Mouse (Mus musculus): Measurements from ENCODE around the gene Cd200r2. TPM values are rescaled to one million over a fixed set of nuclear protein-coding genes. Genes with fewer than 3 reads are reported as not detected.
"Not testable (repeated sequence)": the region's sequence is repeated elsewhere in the genome, so short reads cannot be mapped to it uniquely, and the experiment has no call there.

The Cd200r2 gene
- total RNA-seq (2014; rRNA removed) (not detected in 2 replicates), polyA plus RNA-seq (2015; fragmentation: Nextera tagmentation; extraction: Ambion mirVana) (not detected in 2 replicates)

DNA sequence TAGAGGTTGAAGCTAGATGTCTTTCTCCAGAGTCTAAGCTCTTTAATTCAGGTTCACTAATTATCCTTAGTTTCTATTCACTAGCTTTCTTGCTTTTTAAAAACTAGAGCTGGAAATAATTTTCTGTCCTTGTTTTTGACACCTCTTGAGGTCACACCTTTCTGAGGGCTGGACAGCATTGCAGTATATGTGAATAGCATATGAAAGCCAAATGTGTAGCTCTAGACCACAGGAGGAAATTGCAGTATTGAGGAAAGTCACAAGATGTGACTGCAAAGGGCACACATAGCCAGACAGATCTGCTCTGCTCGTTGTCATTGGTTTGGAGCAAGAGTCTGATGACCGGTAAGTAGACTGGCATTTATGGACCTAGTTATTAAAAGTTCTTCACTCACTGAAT, at the start of gene Cd200r2:
Gene Cd200r2, plus strand, starts transcription at position 301 of the 400 bp plus-strand sequence.
- H3K27me3 ChIP-seq (ENCODE audit: insufficient read depth, low read length): no peaks in the 10 kb centered on the region
- H3K36me3 ChIP-seq (ENCODE audit: insufficient read depth): no peaks in the 10 kb centered on the region
- no peak within 1 kb of the TSS for H3K9ac ChIP-seq
- H3K9me3 ChIP-seq (ENCODE audit: low read length): no peaks in the 10 kb centered on the region
- H3K4me2 ChIP-seq (ENCODE audit: low read depth): no peak within 1 kb of the TSS
- 88% methylated on average over 2 of the region's 2 CpGs for WGBS
- H3K4me3 ChIP-seq (ENCODE audit: low read depth, low read length): no peak within 1 kb of the TSS
- ATAC-seq: no peak
- no peaks in the 10 kb centered on the region for H3K4me1 ChIP-seq (ENCODE audit: insufficient read depth)
- no peak within 1 kb of the TSS for H3K27ac ChIP-seq (ENCODE audit: low read depth, low read length)
- no peak for TF ChIP-seq CTCF (IDR thresholded peaks at IDR 0.05; ENCODE audit: low read depth)
- no peak for DNase-seq

DNA sequence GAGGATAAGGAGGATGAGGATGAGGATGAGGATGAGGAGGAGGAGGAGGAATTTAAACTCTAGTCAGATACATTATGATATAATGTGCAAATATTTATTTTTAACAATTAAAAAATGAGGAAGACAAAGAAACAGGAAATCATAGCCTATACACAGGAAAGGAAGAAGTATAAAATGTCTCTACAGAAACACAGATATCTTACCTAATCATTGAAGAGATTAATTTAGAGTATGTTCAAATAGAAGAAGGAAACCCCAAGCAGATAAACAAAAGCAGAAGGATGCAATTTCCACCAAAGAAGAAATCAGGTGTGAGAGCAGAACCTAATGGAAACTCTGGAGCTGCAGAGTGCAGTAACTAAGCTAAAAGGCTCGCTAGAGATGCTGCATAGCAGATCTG, 48.9 kb upstream of the Cd200r2 start:
- WGBS: 54% methylated on average over 1 of the region's 1 CpGs
- H3K4me2 ChIP-seq (ENCODE audit: low read depth): no peak overlapping the region

DNA sequence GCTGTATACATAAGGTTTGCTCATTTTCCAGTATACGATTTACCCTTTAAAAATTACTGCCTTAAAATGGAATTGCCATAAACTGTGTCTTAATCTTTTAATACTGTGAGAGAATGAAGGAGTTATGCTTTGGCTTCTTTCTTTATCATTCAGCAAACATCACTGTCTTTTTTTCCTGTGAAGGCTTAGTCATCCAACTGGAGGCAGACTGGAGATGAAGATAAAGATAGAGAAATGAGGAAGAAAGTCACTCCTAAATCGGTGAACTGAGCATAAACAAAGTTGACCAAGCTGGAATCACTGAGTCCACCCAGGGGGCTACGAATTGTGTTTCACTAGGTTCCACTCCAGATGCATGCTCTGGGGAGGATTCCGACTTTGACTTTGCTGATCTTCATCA, 46.4 kb upstream of the Cd200r2 start:
- H3K4me3 ChIP-seq (ENCODE audit: low read depth, low read length): no peak overlapping the region
- 89% methylated on average over 4 of the region's 4 CpGs for WGBS
- no peak overlapping the region for H3K9ac ChIP-seq
- TF ChIP-seq CTCF (IDR thresholded peaks at IDR 0.05; ENCODE audit: low read depth): no peak
- H3K4me2 ChIP-seq (ENCODE audit: low read depth): no peak overlapping the region
- no peak for DNase-seq
- no peak for ATAC-seq
- H3K27ac ChIP-seq (ENCODE audit: low read depth, low read length): no peak overlapping the region
- no peaks in the 10 kb centered on the region for H3K27me3 ChIP-seq (ENCODE audit: insufficient read depth, low read length)
- no peaks in the 10 kb centered on the region for H3K9me3 ChIP-seq (ENCODE audit: low read length)
- no peaks in the 10 kb centered on the region for H3K36me3 ChIP-seq (ENCODE audit: insufficient read depth)
- H3K4me1 ChIP-seq (ENCODE audit: insufficient read depth): no peaks in the 10 kb centered on the region

More for the DNA sequence above, 48.9 kb upstream of the Cd200r2 start:
- no peak overlapping the region for H3K27ac ChIP-seq (ENCODE audit: low read depth, low read length)
- no peak for TF ChIP-seq CTCF (IDR thresholded peaks at IDR 0.05; ENCODE audit: low read depth)
- no peaks in the 10 kb centered on the region for H3K4me1 ChIP-seq (ENCODE audit: insufficient read depth)
- no peak overlapping the region for H3K4me3 ChIP-seq (ENCODE audit: low read depth, low read length)
- no peaks in the 10 kb centered on the region for H3K36me3 ChIP-seq (ENCODE audit: insufficient read depth)
- ATAC-seq: no peak
- DNase-seq: no peak
- no peak overlapping the region for H3K9ac ChIP-seq
- no peaks in the 10 kb centered on the region for H3K9me3 ChIP-seq (ENCODE audit: low read length)
- no peaks in the 10 kb centered on the region for H3K27me3 ChIP-seq (ENCODE audit: insufficient read depth, low read length)

DNA sequence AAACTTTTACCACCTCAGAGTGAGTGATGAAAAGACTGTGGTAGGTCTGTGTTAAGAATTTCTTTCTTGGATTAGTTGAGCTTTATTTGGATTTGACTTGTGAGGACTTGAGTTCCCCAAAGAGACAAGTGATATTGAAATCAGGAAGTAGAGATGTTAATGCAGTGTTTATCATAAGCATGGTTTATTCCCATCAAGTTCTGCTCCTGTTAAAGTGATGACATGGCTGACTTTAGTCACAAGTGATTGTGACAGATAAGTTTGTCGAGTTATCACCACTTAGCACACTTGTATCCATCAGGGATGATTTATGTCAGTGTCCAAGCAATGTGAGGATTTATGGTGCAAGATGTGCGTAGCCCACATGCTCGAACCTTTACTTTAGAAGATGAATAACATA, 34.6 kb upstream of the Cd200r2 start:
- H3K9me3 ChIP-seq (ENCODE audit: low read length): no peaks in the 10 kb centered on the region
- H3K4me3 ChIP-seq (ENCODE audit: low read depth, low read length): no peak overlapping the region
- H3K9ac ChIP-seq: no peak overlapping the region
- 83% methylated on average over 3 of the region's 3 CpGs for WGBS
- ATAC-seq (no peak), DNase-seq (no peak)
- H3K4me2 ChIP-seq (ENCODE audit: low read depth): no peak overlapping the region
- no peaks in the 10 kb centered on the region for H3K27me3 ChIP-seq (ENCODE audit: insufficient read depth, low read length)
- no peaks in the 10 kb centered on the region for H3K4me1 ChIP-seq (ENCODE audit: insufficient read depth)
- no peaks in the 10 kb centered on the region for H3K36me3 ChIP-seq (ENCODE audit: insufficient read depth)
- TF ChIP-seq CTCF (IDR thresholded peaks at IDR 0.05; ENCODE audit: low read depth): no peak
- no peak overlapping the region for H3K27ac ChIP-seq (ENCODE audit: low read depth, low read length)

DNA sequence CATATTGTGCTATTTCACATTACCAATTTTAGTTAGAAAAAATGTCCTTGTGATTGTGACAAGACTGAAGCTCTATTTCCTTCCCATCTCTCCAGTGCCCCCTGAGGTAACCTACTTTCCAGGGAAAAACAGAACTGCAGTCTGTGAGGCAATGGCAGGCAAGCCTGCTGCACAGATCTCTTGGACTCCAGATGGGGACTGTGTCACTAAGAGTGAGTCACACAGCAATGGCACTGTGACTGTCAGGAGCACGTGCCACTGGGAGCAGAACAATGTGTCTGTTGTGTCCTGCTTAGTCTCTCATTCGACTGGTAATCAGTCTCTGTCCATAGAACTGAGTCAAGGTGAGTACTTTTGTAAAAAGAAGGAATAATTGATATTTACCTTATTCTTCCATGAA, 33.7 kb upstream of the Cd200r2 start:
- not testable (repeated sequence) for H3K4me2 ChIP-seq (ENCODE audit: low read depth); H3K27ac ChIP-seq (ENCODE audit: low read depth, low read length); H3K27me3 ChIP-seq (ENCODE audit: insufficient read depth, low read length); H3K9me3 ChIP-seq (ENCODE audit: low read length); H3K4me1 ChIP-seq (ENCODE audit: insufficient read depth); H3K4me3 ChIP-seq (ENCODE audit: low read depth, low read length); DNase-seq; H3K9ac ChIP-seq; H3K36me3 ChIP-seq (ENCODE audit: insufficient read depth); ATAC-seq
- 36% methylated on average over 2 of the region's 2 CpGs for WGBS

DNA sequence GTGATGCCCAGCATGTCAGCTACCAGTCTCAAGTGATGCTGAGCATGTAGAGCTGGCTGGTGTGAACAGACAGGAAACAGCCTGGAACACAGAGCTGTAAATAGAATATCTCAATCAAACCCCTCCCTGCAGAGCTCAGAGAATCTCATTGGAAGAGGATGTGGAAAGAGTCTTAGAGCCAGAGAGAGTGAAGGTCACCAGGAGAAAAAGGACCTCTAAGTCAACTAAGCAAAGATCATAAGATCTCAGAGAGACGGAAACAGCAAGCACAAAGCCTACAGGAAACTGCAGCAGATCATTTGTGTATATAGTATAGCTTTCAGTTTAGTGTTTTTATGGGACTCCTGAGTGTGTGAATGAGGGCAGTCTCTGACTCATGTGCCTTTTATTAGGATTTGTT, 8.3 kb downstream of the Cd200r2 start:
- no peaks in the 10 kb centered on the region for H3K9me3 ChIP-seq (ENCODE audit: low read length)
- 67% methylated on average over 1 of the region's 1 CpGs for WGBS

DNA sequence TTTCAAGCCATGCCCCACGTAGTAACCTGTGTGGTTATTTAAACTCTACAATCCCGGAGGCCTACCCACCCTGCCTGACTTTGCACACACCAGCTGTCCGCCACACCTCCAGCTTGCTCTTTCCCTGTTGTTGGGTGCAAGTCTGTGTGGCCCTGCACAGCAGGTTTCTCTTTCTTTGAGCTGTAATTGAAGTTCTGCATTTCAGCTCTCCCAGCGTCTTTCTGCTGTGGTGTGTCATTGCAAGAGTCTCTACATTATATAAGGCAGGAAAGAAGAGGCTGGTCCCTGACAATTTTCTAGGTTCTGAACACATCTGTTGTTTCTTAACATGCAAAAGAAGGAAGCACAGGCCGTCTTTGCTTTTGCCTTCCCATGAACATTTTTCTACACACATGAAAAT, 9.7 kb downstream of the Cd200r2 start:
- TF ChIP-seq CTCF (IDR thresholded peaks at IDR 0.05; ENCODE audit: low read depth): no peak
- 67% methylated on average over 5 of the region's 5 CpGs for WGBS
- DNase-seq (no peak), ATAC-seq (no peak)
- Histone ChIP-seq H3K27ac (ENCODE audit: low read depth, low read length) (no peak overlapping the region), H3K4me2 (ENCODE audit: low read depth) (no peak overlapping the region), H3K36me3 (ENCODE audit: insufficient read depth) (no peaks in the 10 kb centered on the region), H3K9ac (no peak overlapping the region), H3K9me3 (ENCODE audit: low read length) (no peaks in the 10 kb centered on the region), H3K4me3 (ENCODE audit: low read depth, low read length) (no peak overlapping the region), H3K27me3 (ENCODE audit: insufficient read depth, low read length) (no peaks in the 10 kb centered on the region), H3K4me1 (ENCODE audit: insufficient read depth) (no peaks in the 10 kb centered on the region)

More for the DNA sequence above, 8.3 kb downstream of the Cd200r2 start:
- ATAC-seq (no peak), DNase-seq (no peak)
- H3K27ac ChIP-seq (ENCODE audit: low read depth, low read length): no peak overlapping the region
- H3K4me2 ChIP-seq (ENCODE audit: low read depth): no peak overlapping the region
- no peaks in the 10 kb centered on the region for H3K36me3 ChIP-seq (ENCODE audit: insufficient read depth)
- H3K9ac ChIP-seq: no peak overlapping the region
- no peaks in the 10 kb centered on the region for H3K27me3 ChIP-seq (ENCODE audit: insufficient read depth, low read length)
- H3K4me3 ChIP-seq (ENCODE audit: low read depth, low read length): no peak overlapping the region
- no peak for TF ChIP-seq CTCF (IDR thresholded peaks at IDR 0.05; ENCODE audit: low read depth)
- H3K4me1 ChIP-seq (ENCODE audit: insufficient read depth): no peaks in the 10 kb centered on the region

DNA sequence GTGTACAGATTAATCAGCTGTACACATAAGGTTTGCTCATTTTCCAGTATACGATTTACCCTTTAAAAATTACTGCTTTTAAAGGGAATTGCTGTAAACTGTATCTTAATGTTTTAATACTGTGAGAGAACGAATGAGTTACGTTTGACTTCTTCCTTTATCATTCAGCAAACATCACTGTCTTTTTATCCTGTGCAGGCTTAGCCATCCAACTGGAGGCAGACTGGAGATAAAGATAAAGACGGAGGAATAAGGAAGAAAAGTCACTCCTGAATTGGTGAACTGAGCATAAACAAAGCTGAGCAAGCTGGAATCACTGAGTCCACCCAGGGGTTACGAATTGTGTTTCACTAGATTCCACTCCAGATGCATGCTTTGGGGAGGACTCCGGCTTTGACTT, 10.7 kb downstream of the Cd200r2 start:
- Histone ChIP-seq H3K9me3 (ENCODE audit: low read length) (no peaks in the 10 kb centered on the region), H3K27ac (ENCODE audit: low read depth, low read length) (no peak overlapping the region), H3K4me3 (ENCODE audit: low read depth, low read length) (no peak overlapping the region), H3K4me2 (ENCODE audit: low read depth) (no peak overlapping the region), H3K36me3 (ENCODE audit: insufficient read depth) (no peaks in the 10 kb centered on the region), H3K4me1 (ENCODE audit: insufficient read depth) (no peaks in the 10 kb centered on the region), H3K9ac (no peak overlapping the region), H3K27me3 (ENCODE audit: insufficient read depth, low read length) (no peaks in the 10 kb centered on the region)
- ATAC-seq: no peak
- TF ChIP-seq CTCF (IDR thresholded peaks at IDR 0.05; ENCODE audit: low read depth): no peak
- 86% methylated on average over 6 of the region's 6 CpGs for WGBS
- DNase-seq: no peak

Measured in forebrain, postnatal 0 days (tissue).